Mouse (Mus musculus) heart, embryonic 15.5 days (tissue): Measurements from ENCODE around the gene Pla1a. TPM values are rescaled to one million over a fixed set of nuclear protein-coding genes. Genes with fewer than 3 reads are reported as not detected.
"Not testable (repeated sequence)": the region's sequence is repeated elsewhere in the genome, so short reads cannot be mapped to it uniquely, and the experiment has no call there.

Experiments
- ATAC-seq: fragments of 200-750 bp; cut with Nextera tagmentation; replicated peaks from 2 replicates; pipeline ENCODE4 v1.8.0; 2017; ENCODE audit warnings: low read depth, moderate TSS enrichment; ENCODE audit not compliant: insufficient number of reproducible peaks, insufficient read depth, low FRiP score
- H3K27ac ChIP-seq: fragments of 300-500 bp; sonication (generic); 2 replicates; pipeline ENCODE4 v1.5.1; 2015; ENCODE audit warnings: mild to moderate bottlenecking, inconsistent platforms
- H3K27me3 ChIP-seq: fragments of 300-500 bp; sonication (generic); 2 replicates; pipeline ENCODE4 v1.6.1; 2015; ENCODE audit warnings: inconsistent platforms
- H3K36me3 ChIP-seq: fragments of 300-500 bp; sonication (generic); 2 replicates; pipeline ENCODE4 v1.6.1; 2015; ENCODE audit warnings: mild to moderate bottlenecking, inconsistent platforms
- H3K4me1 ChIP-seq: fragments of 300-500 bp; sonication (generic); replicated peaks from 2 replicates; pipeline ENCODE4 v1.6.1; 2015; ENCODE audit warnings: inconsistent platforms
- H3K4me2 ChIP-seq: fragments of 300-500 bp; sonication (generic); 2 replicates; pipeline ENCODE4 v1.6.1; 2015; ENCODE audit warnings: inconsistent platforms, mild to moderate bottlenecking, moderate library complexity
- H3K4me3 ChIP-seq: fragments of 300-500 bp; sonication (generic); 2 replicates; pipeline ENCODE4 v1.5.1; 2015; ENCODE audit warnings: mild to moderate bottlenecking, inconsistent platforms
- H3K9ac ChIP-seq: fragments of 300-500 bp; sonication (generic); 2 replicates; pipeline ENCODE4 v1.6.1; 2015; ENCODE audit warnings: mild to moderate bottlenecking, inconsistent platforms
- H3K9me3 ChIP-seq: fragments of 300-500 bp; sonication (generic); replicated peaks from 2 replicates; pipeline ENCODE4 v1.6.1; 2016; ENCODE audit warnings: inconsistent platforms
- WGBS: fragments of 180-500 bp; shearing (Covaris S2); methylation state at CpG from one replicate; pipeline ENCODE4 v1.1.7; 2015; ENCODE audit warnings: mixed read lengths; 5-methylcytosine and 5-hydroxymethylcytosine counted together
- polyA plus RNA-seq: library from polyadenylated mRNA; unstranded; fragments of >200 nt; fragmentation: Nextera tagmentation; extraction: Ambion mirVana; gene quantifications from 2 replicates; pipeline ENCODE4 v1.2.1, GENCODE M21; 2015

Pla1a gene
- polyA plus RNA-seq, 1 experiment from 2014 or later, result 2.8 TPM

DNA sequence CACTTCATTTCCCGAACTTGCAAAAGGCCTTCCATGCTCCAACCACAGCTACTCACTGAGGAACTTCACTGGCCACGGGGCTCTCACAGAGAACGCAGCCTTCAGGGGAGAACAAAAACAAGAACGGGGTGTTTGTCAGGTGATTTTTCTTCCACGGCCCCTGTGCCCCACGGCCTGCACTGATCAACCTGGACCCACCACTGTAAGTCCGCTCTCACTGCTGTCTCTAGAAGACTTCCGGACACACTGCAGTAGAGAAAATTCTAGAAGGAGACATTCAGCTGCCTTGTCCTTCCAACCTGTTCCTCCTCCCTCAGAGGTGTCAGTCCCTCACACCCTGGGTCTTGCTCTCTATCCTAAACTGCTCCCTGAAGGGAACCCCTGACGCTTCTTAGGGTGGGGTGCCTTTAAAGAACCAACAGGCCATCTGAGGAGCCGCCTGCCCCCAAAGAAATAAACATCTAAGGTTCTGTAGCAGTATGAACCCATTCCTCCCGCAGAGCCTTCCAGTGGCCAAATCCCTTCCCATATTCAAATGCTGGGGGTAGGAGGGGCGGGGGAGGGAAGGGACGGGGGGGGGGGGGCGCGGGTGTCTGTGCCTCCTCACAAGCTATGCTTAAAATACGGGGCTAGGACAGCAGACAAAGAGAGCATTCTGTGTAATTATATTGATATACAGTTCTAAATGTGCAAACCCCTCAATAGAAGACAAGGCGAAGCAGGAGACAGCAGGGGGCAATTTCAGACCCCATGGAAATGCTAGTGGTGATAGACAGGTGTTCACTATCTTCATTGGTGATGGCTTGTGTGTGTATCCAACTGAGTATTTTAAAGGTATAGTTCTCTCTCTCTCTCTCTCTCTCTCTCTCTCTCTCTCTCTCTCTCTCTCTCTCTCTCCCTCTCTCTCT lies 22.8 kb upstream of the Pla1a start, which contains the start of gene Cd80:
Gene Cd80 (plus strand): TSS at position 51 of the 908 bp plus-strand sequence.
- H3K4me3 ChIP-seq, result no peak within 1 kb of the TSS
- 61% methylated on average over 17 of the region's 17 CpGs for WGBS
- ATAC-seq, result no peak
- no peaks in the 10 kb centered on the region for H3K27me3 ChIP-seq
- no peak within 1 kb of the TSS for H3K9ac ChIP-seq
- no peak within 1 kb of the TSS for H3K4me2 ChIP-seq
- no peak within 1 kb of the TSS for H3K27ac ChIP-seq
- H3K4me1 ChIP-seq, result peaks cover 12% of the 10 kb centered on the region
- H3K9me3 ChIP-seq, result no peaks in the 10 kb centered on the region
- no peaks in the 10 kb centered on the region for H3K36me3 ChIP-seq

DNA sequence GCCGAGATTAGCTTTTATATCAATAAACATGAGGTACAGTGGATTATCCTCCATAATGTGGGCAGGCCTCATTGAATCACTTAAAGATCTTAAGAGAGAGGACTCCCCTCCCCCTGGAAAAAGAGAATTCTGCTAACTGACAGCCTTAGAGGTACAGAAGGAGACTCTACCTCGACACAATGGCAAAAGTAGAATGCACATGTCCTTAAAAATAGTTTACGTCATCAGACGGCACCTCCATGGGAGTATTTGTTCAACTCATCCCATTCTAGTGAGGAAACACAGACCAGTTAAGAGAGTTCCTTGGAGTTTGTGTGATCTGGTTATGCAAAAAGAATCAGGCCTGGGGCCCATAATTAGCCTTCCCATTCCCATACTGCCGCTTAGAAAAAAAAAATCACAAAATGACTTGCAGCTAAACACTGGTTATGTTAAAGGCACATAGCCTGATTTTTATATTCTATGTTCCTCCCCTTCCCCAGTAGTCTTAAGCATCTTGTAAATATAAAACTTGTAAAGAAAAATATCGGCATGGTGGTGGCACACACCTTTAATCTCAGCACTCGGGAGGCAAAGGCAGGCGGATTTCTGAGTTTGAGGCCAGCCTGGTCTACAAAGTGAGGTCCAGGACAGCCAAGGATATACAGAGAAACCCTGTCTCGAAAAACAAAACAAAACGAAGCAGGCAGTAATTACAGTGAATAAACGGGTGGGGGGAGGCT lies 21.7 kb upstream of the Pla1a start:
- WGBS, result 70% methylated on average over 11 of the region's 11 CpGs
- Histone ChIP-seq H3K4me1 (peaks cover 12% of the 10 kb centered on the region), H3K4me2 (no peak overlapping the region)

DNA sequence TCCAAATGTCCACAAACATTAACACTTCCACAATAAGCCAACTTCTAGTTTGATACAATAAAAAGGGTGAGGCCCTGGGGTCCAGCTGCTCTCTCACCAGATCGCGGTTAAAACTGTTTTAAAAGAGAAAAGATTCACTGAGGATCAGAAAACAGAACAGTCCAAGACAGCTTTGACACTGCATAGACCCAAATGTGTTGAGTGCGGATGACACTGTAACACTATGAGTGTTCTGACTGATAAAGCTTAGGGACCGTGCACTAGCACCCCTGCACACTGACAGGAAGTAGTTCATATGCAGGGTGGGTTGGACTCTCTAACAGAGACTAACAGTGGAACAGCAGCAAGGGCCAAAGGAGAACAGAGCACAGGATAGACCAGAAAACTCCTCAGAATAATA lies 21.0 kb upstream of the Pla1a start:
- H3K36me3 ChIP-seq, result peaks cover 10% of the 10 kb centered on the region; the same call in 1 of the 2 replicates
- H3K27ac ChIP-seq, result no peak overlapping the region
- H3K9ac ChIP-seq, result no peak overlapping the region
- ATAC-seq, result no peak
- peaks cover 12% of the 10 kb centered on the region for H3K4me1 ChIP-seq
- H3K27me3 ChIP-seq, result no peaks in the 10 kb centered on the region
- H3K4me3 ChIP-seq, result no peak overlapping the region
- H3K4me2 ChIP-seq, result no peak overlapping the region
- no peaks in the 10 kb centered on the region for H3K9me3 ChIP-seq
- 76% methylated on average over 4 of the region's 4 CpGs for WGBS

More for the DNA sequence above, 21.7 kb upstream of the Pla1a start:
- no peaks in the 10 kb centered on the region for H3K27me3 ChIP-seq
- no peak for ATAC-seq
- H3K36me3 ChIP-seq, result peaks cover 5% of the 10 kb centered on the region; the same call in 1 of the 2 replicates
- H3K9ac ChIP-seq, result no peak overlapping the region
- H3K27ac ChIP-seq, result no peak overlapping the region
- H3K4me3 ChIP-seq, result no peak overlapping the region
- H3K9me3 ChIP-seq, result no peaks in the 10 kb centered on the region

DNA sequence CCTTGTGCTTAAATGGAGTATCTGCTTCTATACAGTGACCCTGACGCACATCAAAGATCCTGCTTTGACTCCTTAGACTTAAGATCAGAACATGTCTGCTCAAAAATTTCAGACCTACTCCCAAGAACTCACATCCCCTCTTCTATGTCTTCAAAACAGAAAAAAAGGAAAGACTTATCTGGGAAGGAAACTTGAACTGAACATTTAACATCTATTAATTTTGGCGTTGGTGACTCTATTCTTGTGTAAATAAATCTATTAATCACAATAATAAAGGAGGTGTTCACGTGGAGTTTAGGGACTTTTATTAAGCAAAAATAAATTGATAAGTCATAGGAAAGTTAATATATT lies 20.2 kb upstream of the Pla1a start:
- Histone ChIP-seq H3K36me3 (peaks cover 17% of the 10 kb centered on the region), H3K9me3 (no peaks in the 10 kb centered on the region), H3K27ac (peak overlapping the region; percentile 96), H3K9ac (peak overlapping the region; percentile 98), H3K4me2 (peak overlapping the region; percentile 66), H3K4me3 (peak overlapping the region; percentile 89), H3K4me1 (peaks cover 12% of the 10 kb centered on the region), H3K27me3 (no peaks in the 10 kb centered on the region)
- ATAC-seq, result no peak
- WGBS, result 30% methylated on average over 3 of the region's 3 CpGs

DNA sequence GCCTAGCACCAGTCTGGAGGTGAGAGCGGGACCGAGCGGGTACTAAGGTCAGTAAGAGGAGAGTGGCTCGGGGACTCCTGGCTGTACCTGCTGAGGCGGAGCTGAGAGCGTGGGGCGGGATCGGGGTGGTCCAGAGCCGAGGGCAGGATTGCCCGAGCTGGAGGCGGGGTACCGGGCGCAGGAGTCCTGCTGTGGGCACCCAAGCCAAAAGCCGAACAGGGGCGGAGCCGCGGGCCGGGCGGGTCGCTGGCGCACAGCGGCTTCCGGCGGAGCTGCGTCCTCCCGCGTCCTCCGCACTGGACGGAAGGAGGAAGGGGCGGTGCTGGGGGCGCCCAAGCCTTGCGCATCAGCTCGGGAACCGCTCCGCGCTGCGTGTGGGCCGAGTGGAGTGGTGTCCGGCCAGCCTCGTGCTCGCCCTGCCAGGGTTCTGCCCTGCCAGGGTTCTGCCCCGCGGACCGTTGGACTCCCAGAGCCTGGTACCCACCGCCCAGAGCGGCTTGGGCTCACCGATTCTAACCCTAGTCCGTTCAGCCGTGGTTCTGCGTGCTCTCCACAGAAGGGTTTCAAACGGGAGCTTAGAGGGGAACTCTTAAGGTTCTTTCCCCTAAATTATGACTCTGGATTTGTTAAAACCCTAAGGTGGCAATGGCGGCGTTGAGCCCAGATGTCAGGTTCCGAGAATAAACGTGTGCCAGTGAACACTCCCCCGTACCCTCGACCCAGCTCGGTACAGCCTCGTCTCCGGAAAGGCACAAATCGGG lies 19.7 kb upstream of the Pla1a start, which contains the start of gene Adprh:
Gene Adprh (minus strand): TSS at position 262 of the 761 bp plus-strand sequence.
- ATAC-seq, result peak; percentile 95
- Histone ChIP-seq H3K27ac (peak within 1 kb of the TSS; percentile 96), H3K4me2 (peak within 1 kb of the TSS; percentile 66), H3K9me3 (no peaks in the 10 kb centered on the region), H3K9ac (peak within 1 kb of the TSS; percentile 98), H3K4me3 (peak within 1 kb of the TSS; percentile 89), H3K27me3 (no peaks in the 10 kb centered on the region), H3K36me3 (peaks cover 19% of the 10 kb centered on the region), H3K4me1 (peaks cover 12% of the 10 kb centered on the region)
- under 1% methylated on average over 48 of the region's 61 CpGs for WGBS

DNA sequence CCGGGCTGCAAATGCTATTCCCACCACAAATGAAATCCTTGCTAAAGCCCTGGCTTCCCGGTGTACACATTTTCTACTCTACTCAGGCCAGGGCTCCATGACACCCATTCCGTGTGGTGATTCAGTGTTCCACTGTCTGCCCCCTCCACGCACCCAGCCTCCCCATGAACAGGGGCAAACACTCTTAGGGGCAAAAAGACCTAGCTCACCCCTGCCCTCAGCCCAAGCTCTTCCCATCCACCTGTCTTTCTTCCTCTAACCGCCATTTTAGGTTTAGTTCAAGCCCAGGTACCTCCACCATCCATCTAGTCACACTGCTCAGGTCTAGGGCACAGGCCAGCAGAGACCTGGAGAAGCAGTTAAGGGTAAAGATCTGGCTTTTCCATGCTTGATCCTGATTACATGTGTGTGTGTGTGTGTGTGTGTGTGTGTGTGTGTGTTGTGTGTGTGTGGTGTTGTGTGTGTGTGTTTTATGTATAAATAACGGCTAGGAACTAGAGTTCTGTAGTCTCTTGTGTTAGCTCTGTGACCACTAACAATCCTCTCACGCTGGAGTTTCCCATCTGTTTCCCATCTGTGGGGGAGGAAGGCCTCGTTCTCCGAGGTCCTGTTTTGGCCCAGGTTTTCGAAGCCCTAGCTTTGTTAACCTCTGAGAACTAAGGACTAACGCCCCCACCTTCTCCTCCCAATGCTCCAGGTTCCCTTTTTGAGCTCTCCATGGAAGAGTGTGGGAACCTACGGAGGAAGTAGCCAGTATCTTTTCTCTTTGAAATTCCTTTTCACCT lies 18.7 kb upstream of the Pla1a start:
- Histone ChIP-seq H3K9ac (peak overlapping the region; percentile 98), H3K36me3 (peaks cover 29% of the 10 kb centered on the region), H3K4me2 (peak overlapping the region; percentile 66), H3K4me3 (peak overlapping the region; percentile 89), H3K4me1 (peaks cover 12% of the 10 kb centered on the region), H3K27ac (peak overlapping the region; percentile 96), H3K27me3 (no peaks in the 10 kb centered on the region), H3K9me3 (no peaks in the 10 kb centered on the region)
- ATAC-seq, result no peak
- WGBS, result 41% methylated on average over 12 of the region's 12 CpGs

DNA sequence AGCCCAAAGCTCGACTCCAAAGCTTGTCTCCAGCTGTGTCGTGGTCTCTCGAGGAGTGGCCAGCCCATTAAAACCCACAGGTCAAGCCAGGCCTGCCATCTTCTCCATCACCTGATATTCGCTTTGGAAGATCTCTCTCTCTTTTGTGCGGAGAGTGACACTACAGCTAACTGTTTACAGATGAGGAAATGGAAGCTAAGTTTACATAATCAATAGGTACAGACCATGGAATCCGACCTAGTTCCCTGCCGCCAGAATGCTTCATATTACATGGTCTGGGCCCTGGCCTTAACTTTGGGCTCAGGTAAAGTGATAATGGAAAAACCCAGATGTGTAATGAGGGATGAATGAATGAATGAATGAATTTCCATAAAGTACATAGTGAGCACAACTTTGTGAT lies 17.8 kb upstream of the Pla1a start:
- WGBS, result 88% methylated on average over 7 of the region's 7 CpGs

DNA sequence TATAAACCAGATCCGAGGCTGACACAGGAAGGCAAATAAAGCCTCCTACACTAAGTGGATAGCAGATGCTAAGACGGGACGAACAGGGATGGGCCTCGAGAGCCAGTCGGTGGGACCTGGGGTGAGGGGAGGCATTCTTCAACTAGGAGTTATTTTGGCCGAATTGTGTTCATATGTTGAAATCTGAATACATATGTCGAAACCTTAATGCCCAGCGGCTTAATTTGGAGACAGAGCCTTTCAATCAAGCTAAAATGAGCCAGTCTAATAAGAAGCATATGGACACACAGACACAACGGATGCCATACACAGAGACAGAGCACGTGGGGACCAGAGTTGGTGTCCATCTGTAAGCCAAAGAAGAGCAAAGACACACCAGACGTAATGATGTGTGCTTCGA lies 15.5 kb upstream of the Pla1a start:
- no peak for ATAC-seq
- H3K36me3 ChIP-seq, result peaks cover 56% of the 10 kb centered on the region
- WGBS, result 92% methylated on average over 12 of the region's 12 CpGs
- no peak overlapping the region for H3K27ac ChIP-seq
- H3K27me3 ChIP-seq, result no peaks in the 10 kb centered on the region
- H3K9me3 ChIP-seq, result no peaks in the 10 kb centered on the region
- H3K4me2 ChIP-seq, result no peak overlapping the region
- H3K4me3 ChIP-seq, result no peak overlapping the region
- H3K4me1 ChIP-seq, result peaks cover 12% of the 10 kb centered on the region
- H3K9ac ChIP-seq, result no peak overlapping the region

More for the DNA sequence above, 17.8 kb upstream of the Pla1a start:
- H3K4me3 ChIP-seq, result no peak overlapping the region
- no peak overlapping the region for H3K27ac ChIP-seq
- no peaks in the 10 kb centered on the region for H3K27me3 ChIP-seq
- H3K4me2 ChIP-seq, result no peak overlapping the region
- no peak for ATAC-seq
- no peak overlapping the region for H3K9ac ChIP-seq
- H3K4me1 ChIP-seq, result peaks cover 12% of the 10 kb centered on the region
- peaks cover 38% of the 10 kb centered on the region for H3K36me3 ChIP-seq
- no peaks in the 10 kb centered on the region for H3K9me3 ChIP-seq

DNA sequence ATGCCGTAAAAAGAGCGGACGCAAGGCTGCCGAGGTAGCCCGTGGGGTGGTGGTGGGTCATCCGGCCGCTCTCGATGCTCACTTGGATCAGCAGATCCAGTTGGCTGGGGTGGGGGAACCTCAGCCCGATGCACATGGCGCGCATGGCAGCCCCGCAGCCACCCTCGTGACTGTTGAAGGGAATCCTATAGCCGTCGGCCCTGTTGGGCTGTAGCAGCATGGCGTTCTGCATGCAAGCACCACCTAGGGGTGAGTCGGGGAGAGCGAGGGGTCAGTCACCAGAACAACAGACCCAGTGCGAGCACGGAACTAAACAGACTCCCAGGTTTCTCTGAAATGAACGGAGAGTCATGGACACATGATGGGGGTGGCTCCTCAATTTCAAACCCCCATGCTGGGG lies 14.4 kb upstream of the Pla1a start:
- H3K36me3 ChIP-seq, result peaks cover 56% of the 10 kb centered on the region
- H3K27me3 ChIP-seq, result no peaks in the 10 kb centered on the region
- no peak overlapping the region for H3K4me2 ChIP-seq
- WGBS, result 84% methylated on average over 21 of the region's 21 CpGs
- no peaks in the 10 kb centered on the region for H3K9me3 ChIP-seq
- no peak overlapping the region for H3K9ac ChIP-seq
- no peak for ATAC-seq
- no peak overlapping the region for H3K4me3 ChIP-seq
- H3K27ac ChIP-seq, result no peak overlapping the region
- peaks cover 9% of the 10 kb centered on the region for H3K4me1 ChIP-seq

DNA sequence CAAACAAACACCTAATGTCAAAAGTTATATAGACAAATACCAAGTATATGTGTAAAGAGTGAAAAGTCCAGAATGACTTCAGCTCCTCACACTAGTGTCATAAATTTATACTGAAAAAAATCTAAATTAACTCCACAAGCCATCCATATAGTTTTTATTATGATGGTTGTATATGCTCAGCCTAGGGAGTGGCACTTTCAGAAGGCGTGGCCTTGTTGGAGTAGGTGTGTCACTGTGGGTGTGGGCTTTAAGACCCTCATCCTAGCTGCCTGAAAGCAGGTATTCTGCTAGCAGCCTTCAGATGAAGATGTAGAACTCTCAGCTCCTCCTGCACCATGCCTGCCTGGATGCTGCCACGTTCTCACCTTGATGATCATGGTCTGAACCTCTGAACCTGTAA lies 13.2 kb upstream of the Pla1a start:
- not testable (repeated sequence) for ATAC-seq, H3K9me3 ChIP-seq, H3K4me2 ChIP-seq, H3K27me3 ChIP-seq, H3K4me1 ChIP-seq, H3K4me3 ChIP-seq, H3K27ac ChIP-seq, H3K9ac ChIP-seq
- 94% methylated on average over 2 of the region's 2 CpGs for WGBS
- H3K36me3 ChIP-seq, result peaks cover 56% of the 10 kb centered on the region
